Mouse (Mus musculus) layer of hippocampus, postnatal 36 days (tissue): Measurements from ENCODE around the gene Ccdc136. TPM values are rescaled to one million over a fixed set of nuclear protein-coding genes. Genes with fewer than 3 reads are reported as not detected.

Source experiments
- DNase-seq, 2 experiments: peaks; one replicate each; pipeline ENCODE4 v3.0.0; 2022
- total RNA-seq, 2 experiments: library from RNA; stranded (reverse); gene quantifications; 2 replicates each; pipeline ENCODE4 v1.2.3; 2021

Ccdc136 gene
- total RNA-seq, 2 experiments from 2014 or later: 62.7 to 64.8 TPM

GRCm38 (mm10) chr6:29394286-29394685, 1.8 kb upstream of the Ccdc136 start:
- DNase-seq: no peak

- DNase-seq: peak in 1 of 2 experiments; percentile 15
Observed at GRCm38 (mm10) chr6:29396714-29397540, 818 bp downstream of the Ccdc136 start.

GRCm38 (mm10) chr6:29397575-29397974, 1.5 kb downstream of the Ccdc136 start:
- peak; percentile 45 to 46 for DNase-seq

GRCm38 (mm10) chr6:29399851-29400250, 3.7 kb downstream of the Ccdc136 start:
- DNase-seq: no peak

- DNase-seq: no peak
Observed at GRCm38 (mm10) chr6:29402693-29403342, 6.7 kb downstream of the Ccdc136 start.

GRCm38 (mm10) chr6:29406412-29406811, 10.3 kb downstream of the Ccdc136 start:
- no peak for DNase-seq

GRCm38 (mm10) chr6:29415446-29415845, 19.3 kb downstream of the Ccdc136 start:
- DNase-seq: no peak

- DNase-seq: no peak
Observed at GRCm38 (mm10) chr6:29420596-29420995, 24.5 kb downstream of the Ccdc136 start.

- DNase-seq: no peak
Observed at GRCm38 (mm10) chr6:29425118-29425517, 29.0 kb downstream of the Ccdc136 start.

GRCm38 (mm10) chr6:29426331-29426730, 30.2 kb downstream of the Ccdc136 start:
- no peak for DNase-seq

GRCm38 (mm10) chr6:29428171-29428570, 32.1 kb downstream of the Ccdc136 start:
- no peak for DNase-seq

GRCm38 (mm10) chr6:29430681-29431420, 34.7 kb downstream of the Ccdc136 start:
- no peak for DNase-seq

GRCm38 (mm10) chr6:29431473-29431872, 35.4 kb downstream of the Ccdc136 start:
- no peak for DNase-seq

GRCm38 (mm10) chr6:29432156-29432555, 36.0 kb downstream of the Ccdc136 start:
- DNase-seq: no peak

- DNase-seq: no peak
Observed at GRCm38 (mm10) chr6:29432676-29433037, 36.5 kb downstream of the Ccdc136 start.

- DNase-seq: no peak
Observed at GRCm38 (mm10) chr6:29433038-29433803, 37.1 kb downstream of the Ccdc136 start, which contains the start of gene Flnc. Gene Flnc, plus strand, starts transcription at chr6:29433256.

GRCm38 (mm10) chr6:29433804-29434795, 38.0 kb downstream of the Ccdc136 start:
- no peak for DNase-seq

GRCm38 (mm10) chr6:29434911-29435691, 39.0 kb downstream of the Ccdc136 start:
- DNase-seq: no peak

- no peak for DNase-seq
Observed at GRCm38 (mm10) chr6:29435940-29436451, 39.9 kb downstream of the Ccdc136 start.

GRCm38 (mm10) chr6:29436461-29436934, 40.4 kb downstream of the Ccdc136 start:
- DNase-seq: no peak
